Mouse (Mus musculus) CH12.LX (cell line): ENCODE measurements around the gene Serpinf1.

ENCODE experiments used
- BHLHE40 ChIP-seq: IDR thresholded peaks from 2 replicates; pipeline ENCODE4 v1.6.1; 2011; ENCODE audit warnings: mild to moderate bottlenecking, low read depth, low read length, improper control_type of control experiment
- CTCF ChIP-seq, 2 experiments: IDR thresholded peaks in 1 of 2; conservative IDR thresholded peaks in 1 of 2; 2 replicates each; pipeline ENCODE4 v1.5.1; 2011 to 2012; ENCODE audit warnings: low read depth in 2 of 2, low read length in 2 of 2, improper control_type of control experiment in 1 of 2, inconsistent platforms in 1 of 2, mild to moderate bottlenecking in 1 of 2, moderate library complexity in 1 of 2
- ELF1 ChIP-seq: IDR thresholded peaks from 2 replicates; pipeline ENCODE4 v1.6.1; 2014; ENCODE audit warnings: low read depth, mild to moderate bottlenecking, inconsistent platforms, low read length, improper control_type of control experiment
- MEF2A ChIP-seq: IDR thresholded peaks from 2 replicates; pipeline ENCODE4 v1.6.1; 2014; ENCODE audit warnings: low read depth, mild to moderate bottlenecking, inconsistent platforms, low read length, improper control_type of control experiment, borderline replicate concordance
- ZNF384 ChIP-seq: IDR thresholded peaks from 2 replicates; pipeline ENCODE4 v1.6.1; 2012; ENCODE audit warnings: low read depth, low read length, improper control_type of control experiment, inconsistent platforms

- TF ChIP-seq BHLHE40 (peak; percentile 95), ZNF384 (no peak), CTCF (conservative IDR thresholded peaks at IDR 0.05 in 1 of 2, IDR thresholded peaks at IDR 0.05 in 1 of 2; ENCODE audit: low read depth in 2 of 2, low read length in 2 of 2) (no peak), MEF2A (peak; percentile 61; the same call in 1 of the 2 replicates), ELF1 (peak; percentile 80)
Observed at GRCm38 (mm10) chr11:75409679-75410575, 12.6 kb downstream of the Serpinf1 start.
